Mouse (Mus musculus): ENCODE measurements around the gene Fam20b. TPM values are rescaled to one million over a fixed set of nuclear protein-coding genes. Genes with fewer than 3 reads are reported as not detected.

Fam20b gene
- polyA plus RNA-seq, 3 experiments from 2014 or later, result 11.9 to 16.9 (median 12.2) TPM

GRCm38 (mm10) chr1:156669208-156669983 is 49.5 kb downstream of the Fam20b start:
- no peak for ATAC-seq

GRCm38 (mm10) chr1:156668602-156669001 is 50.3 kb downstream of the Fam20b start:
- no peak for ATAC-seq

GRCm38 (mm10) chr1:156667141-156667926 is 51.6 kb downstream of the Fam20b start:
- ATAC-seq, result no peak

- no peak for ATAC-seq
These were observed 53.1 kb downstream of the Fam20b start for GRCm38 (mm10) chr1:156665777-156666176.

GRCm38 (mm10) chr1:156660660-156661236 is 58.1 kb downstream of the Fam20b start:
- ATAC-seq, result peak; percentile 35

- peak; percentile 41 for ATAC-seq
These were observed 58.8 kb downstream of the Fam20b start for GRCm38 (mm10) chr1:156659906-156660659.

GRCm38 (mm10) chr1:156658676-156659075 is 60.2 kb downstream of the Fam20b start:
- ATAC-seq, result no peak

GRCm38 (mm10) chr1:156657523-156657922 is 61.4 kb downstream of the Fam20b start:
- no peak for ATAC-seq

GRCm38 (mm10) chr1:156654735-156655530 is 64.0 kb downstream of the Fam20b start:
- no peak for ATAC-seq

- no peak for ATAC-seq
These were observed 66.6 kb downstream of the Fam20b start for GRCm38 (mm10) chr1:156652189-156652822.

GRCm38 (mm10) chr1:156650631-156651030 is 68.3 kb downstream of the Fam20b start:
- ATAC-seq, result no peak

GRCm38 (mm10) chr1:156648705-156649104 is 70.2 kb downstream of the Fam20b start:
- ATAC-seq, result no peak

GRCm38 (mm10) chr1:156645971-156646370 is 72.9 kb downstream of the Fam20b start:
- no peak for ATAC-seq

- ATAC-seq, result no peak
These were observed 73.9 kb downstream of the Fam20b start for GRCm38 (mm10) chr1:156644780-156645523.

GRCm38 (mm10) chr1:156644061-156644460 is 74.8 kb downstream of the Fam20b start:
- no peak for ATAC-seq

- ATAC-seq, result no peak
These were observed 76.1 kb downstream of the Fam20b start for GRCm38 (mm10) chr1:156642813-156643212.

- ATAC-seq, result no peak
These were observed 77.1 kb downstream of the Fam20b start for GRCm38 (mm10) chr1:156641808-156642207.

GRCm38 (mm10) chr1:156640577-156640976 is 78.3 kb downstream of the Fam20b start:
- peak; percentile 63 for ATAC-seq

GRCm38 (mm10) chr1:156639455-156639854 is 79.4 kb downstream of the Fam20b start:
- no peak for ATAC-seq

GRCm38 (mm10) chr1:156635148-156635547 is 83.7 kb downstream of the Fam20b start:
- no peak for ATAC-seq
